Mouse (Mus musculus): ENCODE results near the gene Wnt3a.
"Not testable (repeated sequence)": the region's sequence is repeated elsewhere in the genome, so short reads cannot be mapped to it uniquely, and the experiment has no call there.

GRCm38 (mm10) chr11:59212320-59212719 is 78.2 kb downstream of the Wnt3a start:
- not testable (repeated sequence) for TF ChIP-seq POLR2A (IDR thresholded peaks at IDR 0.05; ENCODE audit: borderline replicate concordance, extremely low read depth, low read depth, low read length); CTCF (IDR thresholded peaks at IDR 0.05; ENCODE audit: insufficient read depth, low read length)
